Mouse (Mus musculus) heart, embryonic 11.5 days (tissue): Measurements from ENCODE around the gene 1190005I06Rik. TPM values are rescaled to one million over a fixed set of nuclear protein-coding genes. Genes with fewer than 3 reads are reported as not detected.

ENCODE experiments used
- ATAC-seq: fragments of 200-750 bp; cut with Nextera tagmentation; replicated peaks from 2 replicates; pipeline ENCODE4 v1.8.0; 2017; ENCODE audit warnings: moderate library complexity; ENCODE audit not compliant: insufficient number of reproducible peaks, low FRiP score, low TSS enrichment
- H3K27ac ChIP-seq: fragments of 300-500 bp; sonication (generic); 2 replicates; pipeline ENCODE4 v1.5.1; 2014; ENCODE audit warnings: mild to moderate bottlenecking, low read depth, low read length
- H3K27me3 ChIP-seq: fragments of 300-500 bp; sonication (generic); 2 replicates; pipeline ENCODE4 v1.6.1; 2014; ENCODE audit warnings: mild to moderate bottlenecking, low read length, mixed read lengths; ENCODE audit not compliant: control insufficient read depth, insufficient read depth
- H3K36me3 ChIP-seq: fragments of 300-500 bp; sonication (generic); 2 replicates; pipeline ENCODE4 v1.6.1; 2014; ENCODE audit warnings: mild to moderate bottlenecking, low read length, moderate library complexity, mixed read lengths; ENCODE audit not compliant: control insufficient read depth, insufficient read depth
- H3K4me1 ChIP-seq: fragments of 300-500 bp; sonication (generic); 2 replicates; pipeline ENCODE4 v1.6.1; 2014; ENCODE audit warnings: low read length; ENCODE audit not compliant: control insufficient read depth, insufficient read depth
- H3K4me2 ChIP-seq: fragments of 300-500 bp; sonication (generic); 2 replicates; pipeline ENCODE4 v1.6.1; 2014; ENCODE audit warnings: mild to moderate bottlenecking, moderate library complexity
- H3K4me3 ChIP-seq: fragments of 300-500 bp; sonication (generic); 2 replicates; pipeline ENCODE4 v1.5.1; 2014; ENCODE audit warnings: low read depth, low read length
- H3K9ac ChIP-seq: fragments of 300-500 bp; sonication (generic); 2 replicates; pipeline ENCODE4 v1.6.1; 2014; ENCODE audit warnings: mild to moderate bottlenecking, low read depth, low read length, moderate library complexity
- H3K9me3 ChIP-seq: fragments of 300-500 bp; sonication (generic); replicated peaks from 2 replicates; pipeline ENCODE4 v1.6.1; 2016; ENCODE audit warnings: low read length; ENCODE audit not compliant: control insufficient read depth
- WGBS: fragments of 180-500 bp; shearing (Covaris S2); extraction: QIAGEN DNeasy Blood & Tissue Kit; methylation state at CpG from one replicate; pipeline ENCODE4 v1.1.7; 2014; ENCODE audit not compliant: insufficient replicate concordance; 5-methylcytosine and 5-hydroxymethylcytosine counted together
- polyA plus RNA-seq: library from polyadenylated mRNA; unstranded; fragments of >200 nt; fragmentation: Nextera tagmentation; extraction: Ambion mirVana; gene quantifications from 2 replicates; pipeline ENCODE4 v1.2.1, GENCODE M21; 2014

The 1190005I06Rik gene
- polyA plus RNA-seq, 1 experiment from 2014 or later, result 4.6 TPM

- Histone ChIP-seq H3K27ac (no peak overlapping the region), H3K4me2 (no peak overlapping the region), H3K4me3 (no peak overlapping the region), H3K4me1 (peaks cover 28% of the 10 kb centered on the region), H3K27me3 (no peaks in the 10 kb centered on the region), H3K9ac (no peak overlapping the region), H3K36me3 (peaks cover 73% of the 10 kb centered on the region), H3K9me3 (no peaks in the 10 kb centered on the region)
- ATAC-seq, result no peak
- 78% methylated on average over 8 of the region's 8 CpGs for WGBS
Observed at GRCm38 (mm10) chr8:120571561-120571960, 75.9 kb downstream of the 1190005I06Rik start.

- H3K9me3 ChIP-seq, result no peaks in the 10 kb centered on the region
- H3K36me3 ChIP-seq, result peaks cover 68% of the 10 kb centered on the region
- peaks cover 27% of the 10 kb centered on the region for H3K4me1 ChIP-seq
- no peak overlapping the region for H3K9ac ChIP-seq
- 0 out of 2 replicates have a peak overlapping the region, but pooled peaks have one; percentile 16 for H3K27ac ChIP-seq
- 54% methylated on average over 13 of the region's 13 CpGs for WGBS
- H3K27me3 ChIP-seq, result no peaks in the 10 kb centered on the region
- H3K4me3 ChIP-seq, result no peak overlapping the region
- no peak overlapping the region for H3K4me2 ChIP-seq
- no peak for ATAC-seq
Observed at GRCm38 (mm10) chr8:120569939-120570715, 77.3 kb downstream of the 1190005I06Rik start.

GRCm38 (mm10) chr8:120569123-120569522 is 78.3 kb downstream of the 1190005I06Rik start:
- 95% methylated on average over 17 of the region's 17 CpGs for WGBS
- Histone ChIP-seq H3K36me3 (peaks cover 59% of the 10 kb centered on the region), H3K4me1 (peaks cover 30% of the 10 kb centered on the region), H3K27me3 (no peaks in the 10 kb centered on the region), H3K9ac (no peak overlapping the region), H3K27ac (no peak overlapping the region), H3K9me3 (no peaks in the 10 kb centered on the region), H3K4me2 (no peak overlapping the region), H3K4me3 (no peak overlapping the region)
- no peak for ATAC-seq

- H3K4me1 ChIP-seq, result peaks cover 39% of the 10 kb centered on the region
- no peak overlapping the region for H3K4me2 ChIP-seq
- no peak overlapping the region for H3K27ac ChIP-seq
- peaks cover 51% of the 10 kb centered on the region for H3K36me3 ChIP-seq
- H3K27me3 ChIP-seq, result no peaks in the 10 kb centered on the region
- ATAC-seq, result no peak
- no peak overlapping the region for H3K9ac ChIP-seq
- no peak overlapping the region for H3K4me3 ChIP-seq
- H3K9me3 ChIP-seq, result no peaks in the 10 kb centered on the region
- WGBS, result 92% methylated on average over 37 of the region's 37 CpGs
Observed at GRCm38 (mm10) chr8:120568164-120568798, 79.2 kb downstream of the 1190005I06Rik start.

GRCm38 (mm10) chr8:120567731-120568130 is 79.7 kb downstream of the 1190005I06Rik start:
- H3K4me1 ChIP-seq, result peaks cover 44% of the 10 kb centered on the region
- peaks cover 45% of the 10 kb centered on the region for H3K36me3 ChIP-seq
- H3K27me3 ChIP-seq, result no peaks in the 10 kb centered on the region
- H3K9ac ChIP-seq, result no peak overlapping the region
- H3K9me3 ChIP-seq, result no peaks in the 10 kb centered on the region
- no peak overlapping the region for H3K27ac ChIP-seq
- no peak for ATAC-seq
- H3K4me3 ChIP-seq, result no peak overlapping the region
- 97% methylated on average over 17 of the region's 17 CpGs for WGBS
- no peak overlapping the region for H3K4me2 ChIP-seq

GRCm38 (mm10) chr8:120566681-120567080 is 80.8 kb downstream of the 1190005I06Rik start:
- Histone ChIP-seq H3K4me2 (no peak overlapping the region), H3K36me3 (peaks cover 38% of the 10 kb centered on the region), H3K4me1 (peaks cover 55% of the 10 kb centered on the region), H3K27ac (no peak overlapping the region), H3K4me3 (no peak overlapping the region), H3K9me3 (no peaks in the 10 kb centered on the region), H3K27me3 (no peaks in the 10 kb centered on the region), H3K9ac (no peak overlapping the region)
- 96% methylated on average over 8 of the region's 8 CpGs for WGBS
- no peak for ATAC-seq

- Histone ChIP-seq H3K4me3 (no peak overlapping the region), H3K9me3 (no peaks in the 10 kb centered on the region), H3K36me3 (peaks cover 32% of the 10 kb centered on the region), H3K27ac (peak overlapping the region; percentile 95), H3K9ac (peak overlapping the region; percentile 35; the same call in 1 of the 2 replicates), H3K4me1 (peaks cover 61% of the 10 kb centered on the region), H3K27me3 (no peaks in the 10 kb centered on the region), H3K4me2 (no peak overlapping the region)
- 36% methylated on average over 7 of the region's 7 CpGs for WGBS
- ATAC-seq, result no peak
Observed at GRCm38 (mm10) chr8:120565151-120565711, 82.2 kb downstream of the 1190005I06Rik start.

GRCm38 (mm10) chr8:120563851-120564837 is 83.3 kb downstream of the 1190005I06Rik start:
- Histone ChIP-seq H3K4me2 (peak overlapping the region; percentile 51), H3K27me3 (no peaks in the 10 kb centered on the region), H3K4me3 (peak overlapping the region; percentile 4), H3K27ac (peak overlapping the region; percentile 95), H3K9me3 (no peaks in the 10 kb centered on the region), H3K36me3 (peaks cover 28% of the 10 kb centered on the region), H3K4me1 (peaks cover 66% of the 10 kb centered on the region), H3K9ac (peak overlapping the region; percentile 52; the same call in 1 of the 2 replicates)
- 22% methylated on average over 20 of the region's 20 CpGs for WGBS
- peak; percentile 63 for ATAC-seq
